Mouse (Mus musculus) CH12.LX (cell line): Measurements from ENCODE around the gene Ajm1.
A peak's percentile ranks its signal among the peaks of the same experiment; 100 is the strongest.

Experiments used
- CTCF ChIP-seq, 2 experiments: IDR thresholded peaks in 1 of 2; conservative IDR thresholded peaks in 1 of 2; 2 replicates each; pipeline ENCODE4 v1.5.1; 2011 to 2012; ENCODE audit warnings: low read depth in 2 of 2, low read length in 2 of 2, improper control_type of control experiment in 1 of 2, inconsistent platforms in 1 of 2, mild to moderate bottlenecking in 1 of 2, moderate library complexity in 1 of 2
- EP300 ChIP-seq: IDR thresholded peaks from 2 replicates; pipeline ENCODE4 v1.6.1; 2011; ENCODE audit warnings: low read length, improper control_type of control experiment
- HCFC1 ChIP-seq: IDR thresholded peaks from 2 replicates; pipeline ENCODE4 v1.6.1; 2012; ENCODE audit warnings: low read depth, mild to moderate bottlenecking, inconsistent platforms, low read length, improper control_type of control experiment
- MAFK ChIP-seq: IDR thresholded peaks from 2 replicates; pipeline ENCODE4 v1.6.1; 2011; ENCODE audit warnings: low read length, improper control_type of control experiment; ENCODE audit not compliant: insufficient replicate concordance
- MYC ChIP-seq: IDR thresholded peaks from 2 replicates; pipeline ENCODE4 v1.6.1; 2011; ENCODE audit warnings: low read depth, mild to moderate bottlenecking, improper control_type of control experiment, low read length
- POLR2A ChIP-seq: IDR thresholded peaks from 2 replicates; pipeline ENCODE4 v1.6.1; 2011; ENCODE audit warnings: low read depth, mild to moderate bottlenecking, improper control_type of control experiment, low read length
- SIN3A ChIP-seq: IDR thresholded peaks from 2 replicates; pipeline ENCODE4 v1.6.1; 2012; ENCODE audit warnings: low read length, improper control_type of control experiment, inconsistent platforms
- USF1 ChIP-seq: IDR thresholded peaks from 2 replicates; pipeline ENCODE4 v1.6.1; 2014; ENCODE audit warnings: low read depth, mild to moderate bottlenecking, inconsistent platforms, low read length, improper control_type of control experiment
- ZNF384 ChIP-seq: IDR thresholded peaks from 2 replicates; pipeline ENCODE4 v1.6.1; 2012; ENCODE audit warnings: low read depth, low read length, improper control_type of control experiment, inconsistent platforms

DNA sequence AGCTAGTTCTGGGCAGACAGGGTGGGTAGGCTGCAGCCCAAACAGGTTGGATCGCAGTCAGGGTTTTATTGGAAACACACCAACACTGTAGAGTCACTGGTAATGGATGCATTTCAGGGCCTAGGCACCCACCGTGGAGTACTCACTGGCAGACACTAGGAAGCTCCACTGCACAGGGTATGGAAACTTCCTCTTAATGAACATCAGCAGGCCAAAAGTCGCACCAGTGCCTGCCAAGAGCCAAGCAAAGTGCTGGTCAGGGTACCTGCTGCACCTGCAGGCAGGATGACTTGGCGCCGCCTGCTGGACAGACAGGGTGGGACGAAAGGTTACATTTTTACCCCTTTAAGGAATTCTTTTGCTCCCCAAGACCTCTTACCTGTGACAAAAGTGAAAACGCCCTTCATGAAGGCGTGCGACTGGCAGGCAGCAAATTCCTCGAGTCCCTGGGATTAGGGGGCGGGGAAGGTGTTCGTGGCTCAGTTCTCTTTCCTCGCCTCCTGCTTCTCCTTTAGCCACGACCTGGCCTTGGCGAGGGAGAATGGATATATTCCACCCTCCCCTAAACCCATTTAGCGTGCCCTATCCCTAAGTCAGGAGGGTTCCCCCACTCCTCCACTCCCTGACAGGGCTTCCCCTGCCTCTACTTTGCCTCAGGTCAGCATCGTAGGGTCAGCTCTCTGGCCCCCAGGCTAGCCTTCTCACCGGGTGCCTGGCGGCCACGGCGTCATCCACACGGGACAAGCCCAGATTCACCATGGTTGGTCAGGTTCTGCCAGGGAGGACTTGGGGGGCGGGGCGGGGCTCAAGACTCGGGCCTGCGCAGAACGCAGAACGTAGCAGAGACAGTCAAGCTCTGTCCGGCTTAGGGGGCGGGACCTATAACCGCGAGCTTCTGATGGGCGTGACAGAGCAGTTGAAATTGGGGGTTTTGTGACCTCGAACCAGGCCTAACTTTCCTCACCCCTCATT lies 40.0 kb upstream of the Ajm1 start, which contains the start of gene Tmem141:
- TF ChIP-seq POLR2A = peak; percentile 56; the same call in 1 of the 2 replicates
- TF ChIP-seq MYC = no peak
- no peak for TF ChIP-seq HCFC1
- TF ChIP-seq CTCF (conservative IDR thresholded peaks at IDR 0.05 in 1 of 2, IDR thresholded peaks at IDR 0.05 in 1 of 2; ENCODE audit: low read depth in 2 of 2, low read length in 2 of 2) = peak; percentile 69 to 74
- TF ChIP-seq USF1 = no peak
- no peak for TF ChIP-seq EP300
- TF ChIP-seq ZNF384 = no peak
- TF ChIP-seq MAFK = no peak
- TF ChIP-seq SIN3A = no peak
